Mouse (Mus musculus) heart, adult 2 months (tissue): ENCODE results near the gene Vwce.

Experiments
- CTCF ChIP-seq: fragments of 200-600 bp; IDR thresholded peaks from 2 replicates; pipeline ENCODE4 v1.8.1; 2022; ENCODE audit warnings: antibody characterized with exemption, mild to moderate bottlenecking, moderate library complexity
- EP300 ChIP-seq: fragments of 200-500 bp; IDR thresholded peaks from 2 replicates; pipeline ENCODE4 v1.6.1; 2011; ENCODE audit warnings: low read depth, low read length, control low read depth; ENCODE audit not compliant: insufficient read depth
- POLR2A ChIP-seq: fragments of 200-500 bp; IDR thresholded peaks from 2 replicates; pipeline ENCODE4 v1.6.1; 2011; ENCODE audit warnings: mild to moderate bottlenecking, low read depth, low read length, control low read depth; ENCODE audit not compliant: insufficient read depth

DNA sequence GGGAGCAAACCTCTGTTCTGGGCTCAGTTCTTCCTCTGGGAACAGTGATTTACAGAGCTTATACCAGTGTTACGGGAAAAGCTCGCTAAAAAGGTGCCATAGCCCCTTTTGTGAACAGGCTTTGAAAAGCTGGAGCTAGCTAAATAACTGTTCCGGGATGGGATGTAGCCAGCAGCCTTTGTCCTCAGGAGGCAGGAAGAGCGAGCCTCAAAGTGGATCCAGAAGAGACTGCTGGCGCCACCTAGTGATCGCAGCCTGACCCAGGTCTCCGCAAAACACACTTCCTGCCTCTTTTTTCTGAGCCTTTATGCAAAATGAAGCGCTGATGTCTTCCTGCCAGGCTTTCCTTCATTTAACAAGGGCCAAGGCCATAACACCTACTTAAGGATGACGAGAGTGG is 31.2 kb upstream of the Vwce start:
- TF ChIP-seq EP300, result peak; percentile 74; the same call in 1 of the 2 replicates
- TF ChIP-seq POLR2A, result peak; percentile 75
- peak; percentile 98 for TF ChIP-seq CTCF
